Mouse (Mus musculus) lung, postnatal 0 days (tissue): ENCODE measurements around the gene Fam92b.

Experiments used
- CTCF ChIP-seq: IDR thresholded peaks from 2 replicates; pipeline ENCODE4 v1.5.1; 2016; ENCODE audit warnings: antibody characterized with exemption, mild to moderate bottlenecking
- EP300 ChIP-seq: IDR thresholded peaks from 2 replicates; pipeline ENCODE4 v1.6.1; 2016; ENCODE audit warnings: antibody characterized with exemption, mild to moderate bottlenecking, control low read depth

DNA sequence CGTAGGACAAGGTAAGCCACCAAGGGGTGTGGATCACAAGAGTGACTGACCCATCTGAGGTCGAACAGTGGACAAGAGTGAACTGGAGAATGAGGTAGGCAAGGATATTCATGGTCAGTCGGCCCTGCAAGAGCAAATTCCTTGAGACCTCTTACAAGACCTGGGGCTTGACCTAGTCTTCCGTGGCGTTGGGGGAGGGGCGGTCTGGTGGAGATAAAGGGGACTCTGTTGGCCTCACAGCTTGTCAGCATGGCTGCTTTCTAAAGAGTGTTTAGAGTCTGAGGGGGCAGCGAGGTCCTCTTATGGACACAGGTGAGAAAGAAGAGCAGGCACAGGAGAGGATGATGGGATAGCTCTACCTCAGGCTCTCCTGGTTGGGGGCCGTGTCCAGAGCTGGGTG, 8.1 kb downstream of the Fam92b start:
- no peak for TF ChIP-seq CTCF
- TF ChIP-seq EP300 = no peak
